ENCODE assay signal across 8 mouse cellular contexts in the genomic region with DNA sequence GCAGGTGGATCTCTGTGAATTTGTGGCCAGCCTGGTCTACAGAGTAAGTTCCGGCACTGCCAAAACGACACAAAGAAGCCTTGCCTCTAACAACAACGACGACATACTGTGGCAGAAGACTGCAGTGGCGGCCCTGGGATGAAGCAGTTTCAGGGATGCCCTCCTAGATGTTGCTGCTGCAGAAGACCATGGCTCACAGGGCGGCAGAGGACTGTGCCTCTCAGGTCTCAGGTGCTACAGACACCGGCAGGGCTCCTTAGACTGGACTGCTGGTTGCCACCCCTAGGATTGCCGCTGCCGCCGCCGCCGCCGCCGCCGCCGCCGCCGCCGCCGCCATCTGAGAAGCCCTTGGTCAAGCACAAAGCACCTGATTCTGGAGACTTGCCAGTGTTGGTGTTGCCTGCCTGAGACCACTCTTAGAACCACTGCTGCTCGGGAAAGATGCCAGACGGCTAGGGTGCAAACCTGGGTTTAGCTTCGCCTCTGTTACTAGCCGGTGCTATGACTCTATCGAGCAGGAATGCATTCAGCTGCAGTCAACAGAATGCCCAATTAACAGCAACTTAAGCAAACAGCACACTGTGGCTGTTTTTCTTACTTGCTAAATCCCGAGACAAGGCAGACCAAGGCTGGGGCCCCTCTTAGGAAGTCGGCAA. TPM values are rescaled to one million over a fixed set of nuclear protein-coding genes. Genes with fewer than 3 reads are reported as not detected.
DNase-seq lines count a peak whose midpoint lies in the region; ATAC-seq and TF ChIP-seq lines count a peak whose summit lies in the region.

No protein-coding gene starts in this region.

- peak; percentile 40 for DNase-seq in embryo, embryonic 10.5 days (ENCODE audit: low spot score)
- DNase-seq in embryo, embryonic 11 days: no peak
- peak; percentile 37 for DNase-seq in embryonic facial prominence, embryonic 10.5 days (ENCODE audit: low spot score)
- no peak for DNase-seq in hindbrain, embryonic 14.5 days (ENCODE audit: low spot score)
- DNase-seq in lung, embryonic 14.5 days: peak; percentile 78
- DNase-seq in yolk sac, embryonic 10.5 days (ENCODE audit: low spot score): peak; percentile 23
- DNase-seq in frontal cortex, postnatal 14 days (ENCODE audit: low spot score in 2 of 2): no peak

- no peak for ATAC-seq in hindbrain, embryonic 14.5 days (ENCODE audit: low FRiP score)
- ATAC-seq in lung, embryonic 14.5 days (ENCODE audit: insufficient read depth): 0 out of 2 replicates have a peak, but pooled peaks have one; percentile 22
- ATAC-seq in monocyte, adult 5-6 weeks (replicated peaks; ENCODE audit: insufficient number of reproducible peaks, low FRiP score, low TSS enrichment, poor library complexity, severe bottlenecking): no peak

- no peaks in the 10 kb centered on the region for H3K9me3 ChIP-seq in embryonic facial prominence, embryonic 10.5 days
- no peaks in the 10 kb centered on the region for H3K9me3 ChIP-seq in hindbrain, embryonic 14.5 days (ENCODE audit: control insufficient read depth, low read length)
- no peaks in the 10 kb centered on the region for H3K9me3 ChIP-seq in lung, embryonic 14.5 days (ENCODE audit: low read depth, low read length)

- no peak for TF ChIP-seq CTCF in lung, embryonic 14.5 days (IDR thresholded peaks at IDR 0.05; ENCODE audit: low read depth)

- peak overlapping the region; percentile 24; the same call in 1 of the 2 replicates for H3K9ac ChIP-seq in hindbrain, embryonic 14.5 days
- peak overlapping the region; percentile 41 for H3K9ac ChIP-seq in lung, embryonic 14.5 days

- peak overlapping the region; percentile 66 for H3K27ac ChIP-seq in embryonic facial prominence, embryonic 10.5 days (replicated peaks)
- peak overlapping the region; percentile 47; the same call in 1 of the 2 replicates for H3K27ac ChIP-seq in hindbrain, embryonic 14.5 days
- peak overlapping the region; percentile 65; the same call in 1 of the 2 replicates for H3K27ac ChIP-seq in lung, embryonic 14.5 days (ENCODE audit: low read depth)

- whole genome bisulfite sequencing in embryonic facial prominence, embryonic 10.5 days: 57% methylated on average over 27 of the region's 27 CpGs
- WGBS in hindbrain, embryonic 14.5 days: 38% methylated on average over 27 of the region's 27 CpGs
- WGBS in lung, embryonic 14.5 days: 31% methylated on average over 27 of the region's 27 CpGs

- peaks cover 29% of the 10 kb centered on the region for H3K27me3 ChIP-seq in embryonic facial prominence, embryonic 10.5 days (replicated peaks; ENCODE audit: low read depth, poor library complexity, severe bottlenecking)
- H3K27me3 ChIP-seq in hindbrain, embryonic 14.5 days (ENCODE audit: control insufficient read depth, insufficient read depth, low read length): no peaks in the 10 kb centered on the region
- H3K27me3 ChIP-seq in lung, embryonic 14.5 days (ENCODE audit: insufficient read depth, low read length): peaks cover 9% of the 10 kb centered on the region; the same call in 1 of the 2 replicates

- H3K36me3 ChIP-seq in embryonic facial prominence, embryonic 10.5 days (replicated peaks): no peaks in the 10 kb centered on the region
- H3K36me3 ChIP-seq in hindbrain, embryonic 14.5 days (replicated peaks; ENCODE audit: control insufficient read depth, insufficient read depth): no peaks in the 10 kb centered on the region
- no peaks in the 10 kb centered on the region for H3K36me3 ChIP-seq in lung, embryonic 14.5 days (ENCODE audit: insufficient read depth)

- peak overlapping the region; percentile 48 for H3K4me3 ChIP-seq in embryonic facial prominence, embryonic 10.5 days
- H3K4me3 ChIP-seq in hindbrain, embryonic 14.5 days (replicated peaks; ENCODE audit: low read length): peak overlapping the region; percentile 21
- peak overlapping the region; percentile 26 for H3K4me3 ChIP-seq in lung, embryonic 14.5 days (ENCODE audit: low read depth, low read length)

- peak overlapping the region; percentile 50 for H3K4me2 ChIP-seq in hindbrain, embryonic 14.5 days (replicated peaks)
- H3K4me2 ChIP-seq in lung, embryonic 14.5 days: peak overlapping the region; percentile 57

- peaks cover 31% of the 10 kb centered on the region for H3K4me1 ChIP-seq in embryonic facial prominence, embryonic 10.5 days
- peaks cover 3% of the 10 kb centered on the region; the same call in 1 of the 2 replicates for H3K4me1 ChIP-seq in hindbrain, embryonic 14.5 days (replicated peaks; ENCODE audit: control insufficient read depth, insufficient read depth, low read length)
- peaks cover 11% of the 10 kb centered on the region for H3K4me1 ChIP-seq in lung, embryonic 14.5 days (ENCODE audit: insufficient read depth)

RNA-seq across cellular contexts. Expression of a gene that starts 15.4 kb away (rescaled TPM):
- 4.9 and 5.7 TPM in 2 replicates for polyA plus RNA-seq in embryonic facial prominence, embryonic 10.5 days (2016; fragmentation: Nextera tagmentation; extraction: Ambion mirVana)
- polyA plus RNA-seq in hindbrain, embryonic 14.5 days (2014; fragmentation: Nextera tagmentation; extraction: Ambion mirVana): 48.6 and 50.6 TPM in 2 replicates
- polyA plus RNA-seq in lung, embryonic 14.5 days (2014; fragmentation: Nextera tagmentation; extraction: Ambion mirVana): 2.7 and 4.1 TPM in 2 replicates
- total RNA-seq in monocyte, adult 5-6 weeks (2017): not detected in 3 replicates

RNA-seq across cellular contexts. Expression of a gene that starts 20.6 kb away (rescaled TPM):
- polyA plus RNA-seq in embryonic facial prominence, embryonic 10.5 days (2016; fragmentation: Nextera tagmentation; extraction: Ambion mirVana): 135 and 142 TPM in 2 replicates
- 64.0 and 64.1 TPM in 2 replicates for polyA plus RNA-seq in hindbrain, embryonic 14.5 days (2014; fragmentation: Nextera tagmentation; extraction: Ambion mirVana)
- polyA plus RNA-seq in lung, embryonic 14.5 days (2014; fragmentation: Nextera tagmentation; extraction: Ambion mirVana): 89.8 and 96.0 TPM in 2 replicates
- 8.2 to 25.6 TPM (median 11.0 TPM) in 3 replicates for total RNA-seq in monocyte, adult 5-6 weeks (2017)

RNA-seq across cellular contexts. Expression of a gene that starts 20.6 kb away (rescaled TPM):
- 19.7 and 20.2 TPM in 2 replicates for polyA plus RNA-seq in embryonic facial prominence, embryonic 10.5 days (2016; fragmentation: Nextera tagmentation; extraction: Ambion mirVana)
- polyA plus RNA-seq in hindbrain, embryonic 14.5 days (2014; fragmentation: Nextera tagmentation; extraction: Ambion mirVana): 13.0 and 14.2 TPM in 2 replicates
- polyA plus RNA-seq in lung, embryonic 14.5 days (2014; fragmentation: Nextera tagmentation; extraction: Ambion mirVana): 9.3 and 9.4 TPM in 2 replicates
- 57.9 to 79.4 TPM (median 63.0 TPM) in 3 replicates for total RNA-seq in monocyte, adult 5-6 weeks (2017)

RNA-seq across cellular contexts. Expression of a gene that starts 30.0 kb away (rescaled TPM):
- 0.23 and 0.31 TPM in 2 replicates for polyA plus RNA-seq in embryonic facial prominence, embryonic 10.5 days (2016; fragmentation: Nextera tagmentation; extraction: Ambion mirVana)
- polyA plus RNA-seq in hindbrain, embryonic 14.5 days (2014; fragmentation: Nextera tagmentation; extraction: Ambion mirVana): 6.0 and 6.5 TPM in 2 replicates
- 0.84 and 1.0 TPM in 2 replicates for polyA plus RNA-seq in lung, embryonic 14.5 days (2014; fragmentation: Nextera tagmentation; extraction: Ambion mirVana)
- total RNA-seq in monocyte, adult 5-6 weeks (2017): 0.21 to 0.95 TPM (median 0.68 TPM) in 3 replicates

RNA-seq across cellular contexts. Expression of a gene that starts 30.9 kb away (rescaled TPM):
- polyA plus RNA-seq in embryonic facial prominence, embryonic 10.5 days (2016; fragmentation: Nextera tagmentation; extraction: Ambion mirVana): 3.7 and 4.0 TPM in 2 replicates
- 7.7 and 9.5 TPM in 2 replicates for polyA plus RNA-seq in hindbrain, embryonic 14.5 days (2014; fragmentation: Nextera tagmentation; extraction: Ambion mirVana)
- 15.9 and 18.0 TPM in 2 replicates for polyA plus RNA-seq in lung, embryonic 14.5 days (2014; fragmentation: Nextera tagmentation; extraction: Ambion mirVana)
- total RNA-seq in monocyte, adult 5-6 weeks (2017): 2.2 to 6.3 TPM (median 4.0 TPM) in 3 replicates

Comparison
In these comparisons a context has a peak if more than half of its experiments do, and no peak if none do; other contexts are left out.
1. DNase-seq: peak in embryo, embryonic 10.5 days (single experiment), embryonic facial prominence, embryonic 10.5 days (single experiment), lung, embryonic 14.5 days (single experiment) and yolk sac, embryonic 10.5 days (single experiment); none in embryo, embryonic 11 days (single experiment), hindbrain, embryonic 14.5 days (single experiment) and frontal cortex, postnatal 14 days (0 of 2).
2. Peak in every context shown above with its lines, with median percentiles within 50 percentile points of each other: H3K27ac ChIP-seq and H3K4me3 ChIP-seq.